Mouse (Mus musculus) c-Kit-positive CD71-positive TER-119-positive erythroid progenitor cells, embryonic 14.5 days (primary cell): ENCODE data around the gene Zfp868.
A peak's percentile ranks its signal among the peaks of the same experiment; 100 is the strongest.
"Not testable (repeated sequence)": the region's sequence is repeated elsewhere in the genome, so short reads cannot be mapped to it uniquely, and the experiment has no call there.

ENCODE experiments used
- DNase-seq: peaks from one replicate; pipeline ENCODE4 v3.0.0-alpha.2; 2013; ENCODE audit warnings: low spot score

Gene Zfp868

DNA sequence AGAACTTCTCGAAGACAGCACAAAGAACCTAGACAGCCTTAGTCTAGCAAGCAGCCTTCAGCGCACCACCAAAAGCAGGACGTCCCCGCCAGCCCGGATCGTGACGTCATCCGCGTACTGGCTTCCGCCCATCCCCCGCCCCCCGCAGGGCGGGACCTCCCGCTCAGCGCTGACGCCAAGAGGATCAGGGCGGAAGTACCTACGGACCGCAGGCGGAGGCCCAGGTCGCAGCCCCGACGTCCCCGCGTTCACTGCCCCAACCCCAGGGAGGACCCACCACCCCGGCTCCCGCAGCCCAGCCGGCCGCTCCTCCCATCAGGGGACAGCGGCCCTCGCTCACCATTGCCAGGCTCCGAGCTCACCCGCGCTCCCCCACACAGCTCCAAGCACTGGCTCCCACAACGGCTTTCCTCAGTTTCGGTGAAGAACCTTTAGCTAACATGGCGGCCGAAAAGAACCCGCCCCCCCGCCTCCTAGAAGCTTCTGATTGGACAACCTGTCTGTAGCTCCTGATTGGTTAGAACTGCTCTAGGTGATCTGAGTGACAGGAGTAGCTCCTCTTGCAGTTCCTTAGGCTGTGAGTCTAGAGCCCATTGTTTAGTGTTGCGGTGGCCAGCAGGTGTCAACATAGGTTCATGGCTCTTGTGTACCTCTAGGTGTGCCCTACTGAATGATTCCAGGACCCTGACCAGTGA is at the start of gene Zfp868:
Gene Zfp868, minus strand, starts transcription at position 454 of the 695 bp plus-strand sequence.
- peak; percentile 96 for DNase-seq

DNA sequence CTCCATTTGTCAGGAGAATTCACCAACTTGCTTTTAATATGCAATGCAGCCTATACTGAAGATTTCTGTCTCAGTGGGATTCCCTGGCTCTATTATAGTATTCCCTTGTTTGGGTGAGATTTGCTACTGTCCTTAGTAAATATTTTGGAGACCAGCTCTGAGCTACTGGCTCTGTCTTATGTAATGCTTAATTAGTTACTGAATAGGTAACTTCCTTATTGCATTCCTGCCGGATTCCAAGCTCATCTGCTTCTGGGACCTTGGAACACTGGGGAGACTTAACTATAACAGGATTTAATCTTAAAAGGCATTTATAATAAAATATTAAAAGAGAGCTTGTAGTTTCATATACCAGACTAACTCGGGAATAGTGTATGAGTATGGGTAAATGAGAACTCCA is 39.7 kb upstream of the Zfp868 start:
- DNase-seq: not testable (repeated sequence)

DNA sequence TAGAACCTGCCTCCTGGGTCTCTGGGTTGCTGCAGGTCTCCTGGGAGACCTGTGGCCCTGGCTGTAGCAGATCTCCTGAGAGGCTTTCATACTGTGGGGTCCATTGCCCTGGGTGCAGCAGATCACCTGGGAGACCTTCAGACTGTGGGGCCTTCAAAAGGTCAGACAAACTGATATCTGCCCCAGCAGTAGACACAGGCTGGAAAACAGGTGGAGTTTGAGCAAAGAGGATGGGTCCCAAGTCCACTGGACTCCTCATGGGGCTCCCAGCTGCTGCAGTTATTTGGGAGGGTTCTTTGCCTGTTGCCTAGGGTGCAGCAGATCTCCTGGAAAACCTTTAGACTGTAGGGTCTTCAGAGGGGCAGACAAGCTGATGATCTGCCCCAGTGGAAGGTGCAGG is 35.9 kb upstream of the Zfp868 start:
- no peak for DNase-seq

DNA sequence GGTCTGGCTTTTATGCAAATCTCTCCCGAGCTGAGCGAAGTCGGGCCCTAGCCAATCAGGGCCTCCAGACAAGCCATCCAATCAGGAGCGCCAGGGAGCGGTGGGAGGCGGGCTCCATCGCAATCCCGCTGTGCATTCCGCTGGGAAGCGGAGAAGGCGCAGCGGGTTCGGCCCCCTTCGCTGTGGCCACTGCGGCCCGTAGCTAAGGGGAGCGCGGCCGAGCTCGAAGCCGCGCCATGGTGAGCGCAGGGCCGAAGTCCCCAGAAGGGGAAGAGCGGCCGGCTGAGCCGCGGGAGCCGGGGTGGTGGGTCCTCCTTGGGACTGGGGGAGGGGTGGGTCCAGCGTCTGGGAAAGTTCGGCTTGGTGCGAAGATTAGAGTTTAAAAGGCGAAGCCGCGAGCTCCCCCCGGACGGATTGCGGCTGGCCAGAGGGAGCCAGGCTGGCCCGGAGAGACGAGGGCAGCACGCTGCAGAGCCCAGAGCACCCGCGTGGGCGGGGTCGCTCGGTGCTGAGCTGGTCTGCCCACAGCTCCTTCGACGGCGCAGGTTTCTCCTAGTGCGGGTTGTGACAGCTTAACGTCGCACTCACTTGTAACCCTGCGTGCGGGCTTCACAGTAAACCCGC is 29.1 kb upstream of the Zfp868 start, which contains the start of gene Zfp964:
Gene Zfp964, plus strand, starts transcription at position 122 of the 624 bp plus-strand sequence.
- DNase-seq: peak; percentile 47

DNA sequence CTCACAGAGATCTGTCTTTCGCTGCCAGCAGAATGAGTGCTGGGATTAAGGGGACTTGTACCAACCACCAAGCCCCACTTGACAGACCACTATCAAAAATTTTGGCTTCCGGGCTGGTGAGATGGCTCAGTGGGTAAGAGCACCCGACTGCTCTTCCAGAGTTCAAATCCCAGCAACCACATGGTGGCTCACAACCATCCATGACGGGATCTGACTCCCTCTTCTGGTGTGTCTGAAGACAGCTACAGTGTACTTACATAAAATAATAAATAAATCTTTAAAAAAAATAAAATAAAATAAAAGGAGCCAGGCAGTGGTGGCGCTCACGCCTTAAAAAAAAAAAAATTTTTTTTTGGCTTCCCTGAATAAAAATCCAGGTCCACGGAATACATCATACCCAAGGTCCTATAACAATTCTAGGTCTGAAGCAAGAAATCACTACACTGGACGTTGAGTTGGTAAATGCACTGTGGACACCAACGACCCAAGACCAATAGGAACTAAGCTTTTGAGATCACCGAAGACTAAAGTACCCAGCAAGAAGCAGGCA is 28.5 kb upstream of the Zfp868 start:
- no peak for DNase-seq

DNA sequence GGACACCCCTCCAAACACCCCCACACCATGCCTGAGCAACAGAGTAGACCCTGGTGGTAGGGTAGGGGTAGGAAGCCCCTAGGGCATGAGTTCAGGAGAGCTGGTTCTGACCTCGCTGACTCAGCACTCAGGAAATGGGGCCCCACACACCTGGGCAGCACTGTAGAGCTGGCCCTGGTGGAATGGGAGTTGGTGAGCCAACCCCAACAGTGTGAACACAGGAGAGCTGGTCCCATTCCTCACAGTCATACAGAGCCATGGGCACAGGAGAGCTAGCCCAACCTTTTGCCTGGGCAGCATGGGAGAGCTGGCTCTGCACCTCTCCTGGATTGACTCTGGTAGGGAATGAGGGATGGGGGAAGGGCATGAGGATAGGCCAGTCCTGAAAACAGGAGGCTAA is 7.3 kb downstream of the Zfp868 start:
- DNase-seq: no peak

DNA sequence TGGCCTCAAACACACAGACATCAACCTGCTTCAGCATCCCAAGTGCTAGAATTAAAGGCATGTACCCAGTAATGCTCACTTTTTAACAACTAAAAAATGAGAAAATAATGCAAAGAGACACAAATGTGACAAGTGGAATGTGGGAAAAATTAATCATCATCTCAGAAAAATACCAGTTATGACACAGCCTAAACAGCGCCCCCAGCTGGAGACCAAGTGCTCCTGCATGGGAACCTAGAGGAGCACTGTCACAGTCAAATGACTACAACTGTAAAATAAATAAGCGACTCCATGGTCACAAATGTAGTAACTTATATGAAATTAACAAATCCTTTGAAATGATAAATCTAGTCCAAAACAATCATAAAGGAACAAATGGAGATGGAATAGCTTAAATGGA is 10.7 kb downstream of the Zfp868 start:
- no peak for DNase-seq

DNA sequence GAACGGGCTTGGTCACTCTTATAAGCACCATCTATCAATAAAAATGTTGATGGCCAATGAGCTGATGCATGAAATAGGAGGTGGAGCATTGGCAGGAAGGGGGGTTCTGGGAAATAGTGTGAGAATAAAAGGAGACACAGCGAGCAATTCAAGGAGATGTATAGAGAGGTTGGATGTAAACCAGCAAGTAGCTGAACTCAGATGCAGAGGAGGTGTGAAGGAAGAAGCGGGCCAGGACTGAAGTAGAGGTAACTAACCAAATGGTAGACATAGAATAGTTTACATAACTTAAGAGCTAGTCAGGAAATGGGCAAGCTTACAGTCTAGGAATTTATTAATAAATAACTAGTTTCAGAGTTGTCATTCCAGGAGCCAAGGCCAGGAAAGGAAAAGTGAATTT is 27.8 kb downstream of the Zfp868 start:
- not testable (repeated sequence) for DNase-seq

DNA sequence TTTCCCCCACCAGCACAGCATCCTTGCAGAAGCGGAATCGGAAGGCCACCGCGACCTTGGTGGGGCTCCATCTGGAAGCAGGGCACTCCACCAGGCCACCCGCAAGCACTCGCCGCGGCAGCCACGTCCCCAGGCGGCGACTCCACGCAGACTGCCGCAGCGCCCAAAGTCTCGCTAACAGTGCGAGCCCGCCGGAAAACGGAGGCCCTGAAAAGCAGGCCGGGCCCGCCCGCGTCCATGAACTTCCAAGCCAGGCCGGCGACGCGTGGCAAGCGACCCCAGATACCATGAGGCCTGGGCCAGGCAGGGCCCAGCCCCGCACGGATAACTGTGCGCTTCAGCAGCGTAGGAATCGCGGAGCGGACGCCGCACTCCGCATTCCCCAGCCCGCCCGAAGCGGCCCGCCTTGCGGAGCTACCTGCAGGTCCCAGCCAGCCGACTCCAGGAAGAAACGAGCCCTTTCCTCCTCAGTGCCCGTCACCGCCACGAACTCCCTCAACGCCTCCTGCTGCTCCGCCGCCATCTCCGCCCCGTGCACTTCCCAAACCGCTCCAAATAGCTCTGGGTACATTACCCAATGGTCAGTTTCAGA is 40.6 kb downstream of the Zfp868 start:
- DNase-seq: peak; percentile 9

DNA sequence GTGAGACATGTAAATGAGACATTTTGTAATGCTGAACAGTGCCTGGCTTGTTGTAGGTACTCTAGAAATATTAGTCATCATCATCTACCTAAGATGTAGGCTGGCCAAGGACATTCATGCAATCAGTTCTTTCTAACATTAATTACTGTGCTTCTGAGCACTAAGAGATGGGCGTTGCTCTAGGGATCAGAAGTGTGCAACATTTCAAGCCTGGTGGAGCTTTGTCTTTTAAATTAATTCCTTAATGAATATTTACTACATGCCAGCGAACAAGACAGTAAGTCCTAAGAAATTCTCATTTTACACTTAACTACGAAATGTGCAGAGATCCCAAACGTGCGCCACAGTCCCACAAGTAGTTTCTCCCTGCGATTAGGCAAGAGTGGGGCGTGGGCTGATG is 41.1 kb downstream of the Zfp868 start:
- DNase-seq: not testable (repeated sequence)
